Mouse (Mus musculus) hindbrain, embryonic 14.5 days (tissue): Measurements from ENCODE around the gene Srrd. TPM values are rescaled to one million over a fixed set of nuclear protein-coding genes. Genes with fewer than 3 reads are reported as not detected.

Experiments used
- ATAC-seq: fragments of 200-750 bp; cut with Nextera tagmentation; 2 replicates; pipeline ENCODE4 v1.8.0; 2017; ENCODE audit warnings: moderate number of reproducible peaks, mild to moderate bottlenecking, moderate TSS enrichment, moderate library complexity; ENCODE audit not compliant: low FRiP score
- DNase-seq: peaks from one replicate; pipeline ENCODE4 v3.0.0-alpha.2; 2015; ENCODE audit warnings: low spot score
- H3K27ac ChIP-seq: fragments of 300-500 bp; sonication (generic); 2 replicates; pipeline ENCODE4 v1.5.1; 2014; ENCODE audit warnings: mild to moderate bottlenecking, moderate library complexity
- H3K27me3 ChIP-seq: fragments of 300-500 bp; sonication (generic); 2 replicates; pipeline ENCODE4 v1.6.1; 2014; ENCODE audit warnings: mild to moderate bottlenecking, low read length, mixed read lengths; ENCODE audit not compliant: control insufficient read depth, insufficient read depth
- H3K36me3 ChIP-seq: fragments of 300-500 bp; sonication (generic); replicated peaks from 2 replicates; pipeline ENCODE4 v1.6.1; 2014; ENCODE audit not compliant: control insufficient read depth, insufficient read depth
- H3K4me1 ChIP-seq: fragments of 300-500 bp; sonication (generic); replicated peaks from 2 replicates; pipeline ENCODE4 v1.6.1; 2014; ENCODE audit warnings: antibody characterized with exemption, low read length, mixed read lengths; ENCODE audit not compliant: control insufficient read depth, insufficient read depth
- H3K4me2 ChIP-seq: fragments of 300-500 bp; sonication (generic); replicated peaks from 2 replicates; pipeline ENCODE4 v1.6.1; 2014; ENCODE audit warnings: mild to moderate bottlenecking, moderate library complexity
- H3K4me3 ChIP-seq: fragments of 300-500 bp; sonication (generic); replicated peaks from 2 replicates; pipeline ENCODE4 v1.5.1; 2014; ENCODE audit warnings: mild to moderate bottlenecking, low read length
- H3K9ac ChIP-seq: fragments of 300-500 bp; sonication (generic); 2 replicates; pipeline ENCODE4 v1.6.1; 2014
- H3K9me3 ChIP-seq: fragments of 300-500 bp; sonication (generic); 2 replicates; pipeline ENCODE4 v1.6.1; 2016; ENCODE audit warnings: low read length; ENCODE audit not compliant: control insufficient read depth
- WGBS: fragments of 180-500 bp; shearing (Covaris S2); extraction: QIAGEN DNeasy Blood & Tissue Kit; methylation state at CpG from one replicate; pipeline ENCODE4 v1.1.7; 2014; 5-methylcytosine and 5-hydroxymethylcytosine counted together
- polyA plus RNA-seq: library from polyadenylated mRNA; unstranded; fragments of >200 nt; fragmentation: Nextera tagmentation; extraction: Ambion mirVana; gene quantifications from 2 replicates; pipeline ENCODE4 v1.2.1, GENCODE M21; 2014

Gene Srrd
- polyA plus RNA-seq, 1 experiment from 2014 or later = 62.5 TPM

DNA sequence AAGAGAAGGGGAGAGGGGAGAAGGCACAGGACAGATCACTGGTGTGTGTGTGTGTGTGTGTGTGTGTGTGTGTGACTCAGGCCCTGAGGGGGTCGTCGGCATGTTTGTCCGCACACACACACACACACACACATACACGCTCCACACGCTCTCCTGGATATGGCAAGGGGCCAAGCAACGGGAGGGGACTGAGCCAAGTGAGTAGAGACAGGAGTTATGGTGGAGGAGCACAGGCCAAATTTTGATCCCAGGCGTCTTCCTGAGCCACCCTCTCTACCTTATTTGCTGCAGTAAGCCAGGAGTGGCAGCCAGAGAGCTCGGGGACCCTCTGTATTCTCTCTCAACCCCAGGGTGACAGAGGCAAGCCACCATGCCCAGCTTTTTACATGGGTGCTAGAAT is 53.6 kb downstream of the Srrd start:
- Histone ChIP-seq H3K4me2 (no peak overlapping the region), H3K27ac (no peak overlapping the region), H3K9ac (no peak overlapping the region), H3K4me1 (no peaks in the 10 kb centered on the region), H3K27me3 (no peaks in the 10 kb centered on the region), H3K9me3 (no peaks in the 10 kb centered on the region), H3K36me3 (no peaks in the 10 kb centered on the region), H3K4me3 (no peak overlapping the region)
- ATAC-seq = no peak
- 77% methylated on average over 6 of the region's 8 CpGs for WGBS
- DNase-seq = no peak

- no peaks in the 10 kb centered on the region for H3K4me1 ChIP-seq
- ATAC-seq (no peak), DNase-seq (no peak)
- WGBS = 86% methylated on average over 7 of the region's 9 CpGs
- H3K36me3 ChIP-seq = no peaks in the 10 kb centered on the region
- no peak overlapping the region for H3K9ac ChIP-seq
- no peaks in the 10 kb centered on the region for H3K9me3 ChIP-seq
- H3K27ac ChIP-seq = no peak overlapping the region
- H3K4me3 ChIP-seq = no peak overlapping the region
- no peaks in the 10 kb centered on the region for H3K27me3 ChIP-seq
- H3K4me2 ChIP-seq = no peak overlapping the region
Observed at GRCm38 (mm10) chr5:112288193-112289141, 54.4 kb downstream of the Srrd start.

DNA sequence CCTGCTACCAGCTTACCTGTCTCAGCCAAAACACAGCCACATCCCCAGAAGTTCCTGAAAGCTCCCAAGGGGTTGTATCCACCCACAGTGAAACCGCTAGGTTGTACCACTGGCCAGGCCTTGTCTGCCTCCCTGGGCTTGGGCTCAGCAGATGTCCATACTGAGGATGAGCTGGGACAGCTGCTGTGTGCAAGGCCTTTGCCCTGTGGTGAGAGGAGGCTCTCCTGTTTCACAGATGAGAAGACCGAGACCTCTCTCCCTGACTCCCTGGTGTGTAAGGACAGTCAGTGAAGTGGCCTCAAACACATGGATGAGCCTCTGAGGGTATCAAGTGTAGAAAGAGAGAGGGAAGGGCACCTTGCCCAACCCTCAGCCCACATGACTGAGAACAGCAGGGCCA is 55.2 kb downstream of the Srrd start:
- Histone ChIP-seq H3K27ac (no peak overlapping the region), H3K9me3 (no peaks in the 10 kb centered on the region), H3K27me3 (no peaks in the 10 kb centered on the region), H3K4me2 (no peak overlapping the region), H3K36me3 (no peaks in the 10 kb centered on the region), H3K4me3 (no peak overlapping the region), H3K4me1 (no peaks in the 10 kb centered on the region), H3K9ac (no peak overlapping the region)
- no peak for ATAC-seq
- DNase-seq = no peak
- WGBS = 93% methylated on average over 2 of the region's 2 CpGs

Other genes with a start within 250 kb of the Srrd start
- gene Cryba4, start 90.5 kb downstream of the Srrd start, polyA plus RNA-seq = 1.6 and 3.2 TPM in 2 replicates
- gene Crybb1, start 87.2 kb downstream of the Srrd start, polyA plus RNA-seq = 3.6 and 3.9 TPM in 2 replicates
- 29.0 and 30.4 TPM in 2 replicates for gene Tpst2, start 66.3 kb downstream of the Srrd start, polyA plus RNA-seq
- gene Tfip11, start 16.7 kb downstream of the Srrd start, polyA plus RNA-seq = 24.9 and 26.4 TPM in 2 replicates
- 32.8 and 36.0 TPM in 2 replicates for gene Hps4, start within 50 bp of the Srrd start, polyA plus RNA-seq
- 0.13 and 0.14 TPM in 2 replicates for gene Gm6583, start 13.0 kb upstream of the Srrd start, polyA plus RNA-seq
- 79.3 and 85.9 TPM in 2 replicates for gene Asphd2, start 51.8 kb upstream of the Srrd start, polyA plus RNA-seq
- 0.23 and 0.29 TPM in 2 replicates for gene Gm6588, start 106.4 kb upstream of the Srrd start, polyA plus RNA-seq
- 35.5 and 38.0 TPM in 2 replicates for gene Sez6l, start 234.1 kb upstream of the Srrd start, polyA plus RNA-seq